Mouse (Mus musculus): ENCODE data around the gene Rps6ka5. TPM values are rescaled to one million over a fixed set of nuclear protein-coding genes. Genes with fewer than 3 reads are reported as not detected.

The Rps6ka5 gene
- polyA plus RNA-seq, 1 experiment from 2014 or later, result 4.5 TPM

- no peak for TF ChIP-seq CTCF (IDR thresholded peaks at IDR 0.05; ENCODE audit: low read depth)
- H3K4me1 ChIP-seq (ENCODE audit: insufficient read depth), result no peaks in the 10 kb centered on the region
- no peak overlapping the region for H3K4me3 ChIP-seq (ENCODE audit: low read depth, low read length)
- no peaks in the 10 kb centered on the region for H3K9me3 ChIP-seq (ENCODE audit: low read depth, low read length)
- H3K9ac ChIP-seq, result no peak overlapping the region
- WGBS, result 89% methylated on average over 2 of the region's 2 CpGs
- no peak overlapping the region for H3K27ac ChIP-seq (ENCODE audit: low read depth)
- H3K27me3 ChIP-seq (ENCODE audit: insufficient read depth, low read length), result no peaks in the 10 kb centered on the region
- no peaks in the 10 kb centered on the region for H3K36me3 ChIP-seq (ENCODE audit: insufficient read depth)
- DNase-seq (no peak), ATAC-seq (ENCODE audit: insufficient read depth) (no peak)
- no peak overlapping the region for H3K4me2 ChIP-seq
Observed at GRCm38 (mm10) chr12:100660076-100660475, 66.7 kb downstream of the Rps6ka5 start.

DNA sequence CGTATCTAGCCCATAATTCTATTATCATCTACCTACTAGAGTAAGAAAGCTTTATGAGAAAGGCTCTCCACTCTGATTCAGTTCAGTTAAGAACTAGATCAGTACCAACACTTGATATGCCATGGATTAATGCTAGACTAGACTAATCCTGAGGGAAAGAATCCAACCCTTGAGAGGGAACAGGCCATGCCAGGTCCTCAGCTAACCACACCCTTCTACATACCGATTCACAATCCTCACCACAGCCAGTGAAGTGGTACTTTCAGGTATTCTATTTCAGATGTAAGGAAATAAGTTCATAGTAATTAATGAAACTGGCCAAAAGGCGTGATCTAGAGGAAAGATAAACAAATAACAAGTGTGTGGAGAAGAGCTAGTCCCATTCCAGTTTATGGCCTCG, 70.8 kb downstream of the Rps6ka5 start:
- H3K9ac ChIP-seq, result no peak overlapping the region
- no peaks in the 10 kb centered on the region for H3K9me3 ChIP-seq (ENCODE audit: low read depth, low read length)
- H3K4me1 ChIP-seq (ENCODE audit: insufficient read depth), result no peaks in the 10 kb centered on the region
- TF ChIP-seq CTCF (IDR thresholded peaks at IDR 0.05; ENCODE audit: low read depth), result no peak
- H3K27me3 ChIP-seq (ENCODE audit: insufficient read depth, low read length), result no peaks in the 10 kb centered on the region
- no peaks in the 10 kb centered on the region for H3K36me3 ChIP-seq (ENCODE audit: insufficient read depth)
- no peak overlapping the region for H3K4me2 ChIP-seq
- 71% methylated on average over 4 of the region's 4 CpGs for WGBS
- ATAC-seq (ENCODE audit: insufficient read depth) (no peak), DNase-seq (no peak)
- no peak overlapping the region for H3K4me3 ChIP-seq (ENCODE audit: low read depth, low read length)
- H3K27ac ChIP-seq (ENCODE audit: low read depth), result no peak overlapping the region

DNA sequence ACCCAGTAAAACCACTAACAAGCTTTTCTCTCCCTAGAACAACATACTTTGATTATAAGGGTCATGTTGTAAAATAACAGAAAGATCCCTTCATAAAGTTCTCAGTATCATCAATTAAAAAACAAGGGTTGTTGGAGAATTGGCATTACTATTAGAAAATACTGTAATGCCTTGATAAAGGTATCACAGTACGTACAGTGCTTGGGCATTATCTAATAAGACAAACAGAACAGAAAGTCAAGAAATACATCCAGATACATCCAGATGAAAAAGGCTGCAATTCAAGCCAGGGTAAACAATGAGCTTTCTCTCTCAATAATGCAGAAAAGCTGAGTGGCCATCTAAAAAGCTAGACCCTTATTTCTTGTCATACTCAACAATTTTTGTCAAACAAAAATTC, 84.8 kb downstream of the Rps6ka5 start:
- no peaks in the 10 kb centered on the region for H3K36me3 ChIP-seq (ENCODE audit: insufficient read depth)
- H3K9ac ChIP-seq, result no peak overlapping the region
- H3K9me3 ChIP-seq (ENCODE audit: low read depth, low read length), result no peaks in the 10 kb centered on the region
- no peak overlapping the region for H3K4me2 ChIP-seq
- no peaks in the 10 kb centered on the region for H3K27me3 ChIP-seq (ENCODE audit: insufficient read depth, low read length)
- 55% methylated on average over 1 of the region's 1 CpGs for WGBS
- DNase-seq (no peak), ATAC-seq (ENCODE audit: insufficient read depth) (no peak)
- no peak overlapping the region for H3K27ac ChIP-seq (ENCODE audit: low read depth)
- no peaks in the 10 kb centered on the region for H3K4me1 ChIP-seq (ENCODE audit: insufficient read depth)
- no peak for TF ChIP-seq CTCF (IDR thresholded peaks at IDR 0.05; ENCODE audit: low read depth)
- no peak overlapping the region for H3K4me3 ChIP-seq (ENCODE audit: low read depth, low read length)

DNA sequence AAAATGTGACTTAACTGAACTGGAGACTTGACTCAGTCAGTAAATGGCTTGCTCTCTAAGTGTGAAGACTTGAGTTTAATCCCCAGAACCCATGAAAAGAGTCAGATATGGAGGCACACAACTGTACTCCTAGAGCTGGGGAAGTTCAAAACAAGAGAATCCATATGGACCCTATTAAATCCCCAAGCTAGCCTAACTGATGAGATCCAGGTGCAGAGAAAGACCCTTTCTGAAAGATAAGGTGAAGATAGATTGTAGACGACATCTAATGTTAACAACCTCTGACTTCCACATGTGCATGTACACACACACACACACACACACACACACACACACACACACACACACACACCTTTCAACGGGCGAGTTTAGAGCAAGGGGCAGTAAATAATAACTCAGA, 86.1 kb downstream of the Rps6ka5 start:
- Histone ChIP-seq H3K9me3 (ENCODE audit: low read depth, low read length) (no peaks in the 10 kb centered on the region), H3K27me3 (ENCODE audit: insufficient read depth, low read length) (no peaks in the 10 kb centered on the region), H3K36me3 (ENCODE audit: insufficient read depth) (no peaks in the 10 kb centered on the region), H3K4me3 (ENCODE audit: low read depth, low read length) (no peak overlapping the region), H3K4me2 (no peak overlapping the region), H3K9ac (no peak overlapping the region), H3K27ac (ENCODE audit: low read depth) (no peak overlapping the region), H3K4me1 (ENCODE audit: insufficient read depth) (no peaks in the 10 kb centered on the region)
- ATAC-seq (ENCODE audit: insufficient read depth) (no peak), DNase-seq (no peak)
- no peak for TF ChIP-seq CTCF (IDR thresholded peaks at IDR 0.05; ENCODE audit: low read depth)
- WGBS, result 30% methylated on average over 3 of the region's 3 CpGs

DNA sequence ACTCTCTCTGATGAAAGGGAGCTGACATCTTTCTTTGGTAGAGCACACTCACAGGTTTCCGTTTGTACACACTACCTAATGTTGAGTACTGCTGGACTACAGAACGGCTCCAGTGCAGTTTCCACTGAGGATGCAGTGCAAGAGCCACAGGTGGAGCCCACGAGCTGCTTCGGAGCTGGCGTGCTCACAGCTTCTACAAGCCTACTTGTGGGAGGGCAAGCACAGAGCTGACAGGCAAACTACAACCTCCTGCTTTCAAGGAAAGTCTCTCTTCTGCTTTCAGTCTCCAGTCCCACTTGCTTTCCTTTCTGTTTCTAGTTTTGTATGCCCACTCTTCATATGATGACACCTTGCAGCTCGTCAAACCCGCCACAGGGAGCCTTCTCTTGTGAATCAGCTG, 87.1 kb downstream of the Rps6ka5 start:
- Histone ChIP-seq H3K4me2 (no peak overlapping the region), H3K9me3 (ENCODE audit: low read depth, low read length) (no peaks in the 10 kb centered on the region), H3K36me3 (ENCODE audit: insufficient read depth) (no peaks in the 10 kb centered on the region), H3K4me1 (ENCODE audit: insufficient read depth) (no peaks in the 10 kb centered on the region), H3K27me3 (ENCODE audit: insufficient read depth, low read length) (no peaks in the 10 kb centered on the region), H3K4me3 (ENCODE audit: low read depth, low read length) (no peak overlapping the region), H3K27ac (ENCODE audit: low read depth) (no peak overlapping the region), H3K9ac (no peak overlapping the region)
- no peak for ATAC-seq (ENCODE audit: insufficient read depth)
- peak; percentile 58 for TF ChIP-seq CTCF (IDR thresholded peaks at IDR 0.05; ENCODE audit: low read depth)
- DNase-seq, result peak; percentile 67
- 16% methylated on average over 7 of the region's 7 CpGs for WGBS

GRCm38 (mm10) chr12:100637886-100638285, 88.9 kb downstream of the Rps6ka5 start:
- Histone ChIP-seq H3K4me1 (ENCODE audit: insufficient read depth) (no peaks in the 10 kb centered on the region), H3K27me3 (ENCODE audit: insufficient read depth, low read length) (no peaks in the 10 kb centered on the region), H3K4me3 (ENCODE audit: low read depth, low read length) (no peak overlapping the region), H3K27ac (ENCODE audit: low read depth) (no peak overlapping the region), H3K36me3 (ENCODE audit: insufficient read depth) (no peaks in the 10 kb centered on the region), H3K9ac (no peak overlapping the region), H3K4me2 (no peak overlapping the region), H3K9me3 (ENCODE audit: low read depth, low read length) (no peaks in the 10 kb centered on the region)
- 81% methylated on average over 8 of the region's 8 CpGs for WGBS
- ATAC-seq (ENCODE audit: insufficient read depth) (no peak), DNase-seq (no peak)
- no peak for TF ChIP-seq CTCF (IDR thresholded peaks at IDR 0.05; ENCODE audit: low read depth)

GRCm38 (mm10) chr12:100636733-100637132, 90.0 kb downstream of the Rps6ka5 start:
- H3K27ac ChIP-seq (ENCODE audit: low read depth), result no peak overlapping the region
- H3K4me2 ChIP-seq, result no peak overlapping the region
- H3K9me3 ChIP-seq (ENCODE audit: low read depth, low read length), result no peaks in the 10 kb centered on the region
- DNase-seq (no peak), ATAC-seq (ENCODE audit: insufficient read depth) (no peak)
- no peak for TF ChIP-seq CTCF (IDR thresholded peaks at IDR 0.05; ENCODE audit: low read depth)
- no peak overlapping the region for H3K4me3 ChIP-seq (ENCODE audit: low read depth, low read length)
- H3K36me3 ChIP-seq (ENCODE audit: insufficient read depth), result no peaks in the 10 kb centered on the region
- WGBS, result 47% methylated on average over 3 of the region's 3 CpGs
- H3K4me1 ChIP-seq (ENCODE audit: insufficient read depth), result no peaks in the 10 kb centered on the region
- no peak overlapping the region for H3K9ac ChIP-seq
- no peaks in the 10 kb centered on the region for H3K27me3 ChIP-seq (ENCODE audit: insufficient read depth, low read length)

- ATAC-seq (ENCODE audit: insufficient read depth) (no peak), DNase-seq (no peak)
- H3K4me3 ChIP-seq (ENCODE audit: low read depth, low read length), result no peak overlapping the region
- H3K36me3 ChIP-seq (ENCODE audit: insufficient read depth), result no peaks in the 10 kb centered on the region
- H3K9me3 ChIP-seq (ENCODE audit: low read depth, low read length), result no peaks in the 10 kb centered on the region
- no peak for TF ChIP-seq CTCF (IDR thresholded peaks at IDR 0.05; ENCODE audit: low read depth)
- H3K27me3 ChIP-seq (ENCODE audit: insufficient read depth, low read length), result no peaks in the 10 kb centered on the region
- no peaks in the 10 kb centered on the region for H3K4me1 ChIP-seq (ENCODE audit: insufficient read depth)
- no peak overlapping the region for H3K27ac ChIP-seq (ENCODE audit: low read depth)
- H3K9ac ChIP-seq, result no peak overlapping the region
- 83% methylated on average over 2 of the region's 2 CpGs for WGBS
- no peak overlapping the region for H3K4me2 ChIP-seq
Observed at GRCm38 (mm10) chr12:100636299-100636633, 90.5 kb downstream of the Rps6ka5 start.

Measured in lung, embryonic 14.5 days (tissue).